Mouse (Mus musculus): Measurements from ENCODE around the gene Stard7.

Stard7 gene

DNA sequence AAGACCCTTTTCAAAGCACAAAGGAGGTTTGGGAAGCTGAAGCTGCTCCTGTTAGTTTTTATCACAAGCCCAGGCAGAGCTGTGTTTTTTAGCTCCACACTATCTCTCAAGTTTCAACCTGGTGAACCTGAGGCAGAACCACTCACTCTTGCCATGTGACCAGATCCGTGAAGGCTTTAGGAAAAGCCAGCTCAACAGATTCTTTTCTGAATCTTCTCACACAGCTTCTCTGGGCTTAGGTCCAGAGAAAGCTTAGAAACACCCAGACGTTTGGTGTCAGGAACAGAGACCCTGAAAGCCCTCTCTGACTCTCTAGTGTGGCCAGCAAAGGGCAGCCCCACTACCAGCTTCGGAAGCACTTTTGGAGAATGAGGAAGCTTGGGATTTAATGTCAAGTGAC lies 18.6 kb upstream of the Stard7 start:
- Histone ChIP-seq H3K36me3 (ENCODE audit: insufficient read depth, low read length) (peaks cover 26% of the 10 kb centered on the region), H3K4me1 (replicated peaks; ENCODE audit: low read depth, low read length) (peaks cover 63% of the 10 kb centered on the region), H3K27me3 (ENCODE audit: insufficient read depth, low read length) (no peaks in the 10 kb centered on the region), H3K4me3 (replicated peaks; ENCODE audit: low read length) (no peak overlapping the region), H3K9me3 (ENCODE audit: low read length) (no peaks in the 10 kb centered on the region)
- TF ChIP-seq CTCF (conservative IDR thresholded peaks at IDR 0.05; ENCODE audit: low read length) = no peak
- no peak for TF ChIP-seq POU5F1 (IDR thresholded peaks at IDR 0.05; ENCODE audit: borderline replicate concordance, low read length)
- TF ChIP-seq NANOG (IDR thresholded peaks at IDR 0.05; ENCODE audit: borderline replicate concordance, low read length) = no peak

GRCm38 (mm10) chr2:127251880-127252527 lies 18.0 kb upstream of the Stard7 start:
- no peaks in the 10 kb centered on the region for H3K9me3 ChIP-seq (ENCODE audit: low read length)
- no peaks in the 10 kb centered on the region for H3K27me3 ChIP-seq (ENCODE audit: insufficient read depth, low read length)
- no peak overlapping the region; the same call in 1 of the 2 replicates for H3K4me3 ChIP-seq (replicated peaks; ENCODE audit: low read length)
- no peak for TF ChIP-seq CTCF (conservative IDR thresholded peaks at IDR 0.05; ENCODE audit: low read length)
- TF ChIP-seq NANOG (IDR thresholded peaks at IDR 0.05; ENCODE audit: borderline replicate concordance, low read length) = no peak
- TF ChIP-seq POU5F1 (IDR thresholded peaks at IDR 0.05; ENCODE audit: borderline replicate concordance, low read length) = no peak
- peaks cover 31% of the 10 kb centered on the region for H3K36me3 ChIP-seq (ENCODE audit: insufficient read depth, low read length)
- peaks cover 57% of the 10 kb centered on the region for H3K4me1 ChIP-seq (replicated peaks; ENCODE audit: low read depth, low read length)

DNA sequence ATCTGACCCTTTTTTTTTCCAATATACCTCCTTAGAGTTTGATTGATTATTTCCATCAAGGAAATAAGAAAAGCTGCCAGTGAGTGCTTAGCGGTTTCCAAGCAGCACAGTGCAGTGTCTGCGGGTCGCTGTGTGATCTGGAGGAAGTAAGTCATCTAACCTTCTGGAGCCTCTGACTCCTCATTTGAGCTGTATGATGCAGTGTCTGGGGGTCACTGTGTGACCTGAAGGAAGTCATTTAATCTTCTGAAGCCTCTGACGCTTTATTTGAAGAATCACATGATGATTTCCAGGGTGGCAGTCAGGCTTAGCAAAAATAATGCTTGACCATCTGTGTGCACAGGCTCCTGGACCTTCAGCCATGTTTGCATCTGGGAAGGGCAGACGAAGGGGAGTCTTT lies 17.2 kb upstream of the Stard7 start:
- Histone ChIP-seq H3K9me3 (ENCODE audit: low read length) (no peaks in the 10 kb centered on the region), H3K36me3 (ENCODE audit: insufficient read depth, low read length) (peaks cover 38% of the 10 kb centered on the region), H3K27me3 (ENCODE audit: insufficient read depth, low read length) (no peaks in the 10 kb centered on the region), H3K4me1 (replicated peaks; ENCODE audit: low read depth, low read length) (peaks cover 55% of the 10 kb centered on the region), H3K4me3 (replicated peaks; ENCODE audit: low read length) (no peak overlapping the region)
- TF ChIP-seq POU5F1 (IDR thresholded peaks at IDR 0.05; ENCODE audit: borderline replicate concordance, low read length) = no peak
- no peak for TF ChIP-seq NANOG (IDR thresholded peaks at IDR 0.05; ENCODE audit: borderline replicate concordance, low read length)
- no peak for TF ChIP-seq CTCF (conservative IDR thresholded peaks at IDR 0.05; ENCODE audit: low read length)

DNA sequence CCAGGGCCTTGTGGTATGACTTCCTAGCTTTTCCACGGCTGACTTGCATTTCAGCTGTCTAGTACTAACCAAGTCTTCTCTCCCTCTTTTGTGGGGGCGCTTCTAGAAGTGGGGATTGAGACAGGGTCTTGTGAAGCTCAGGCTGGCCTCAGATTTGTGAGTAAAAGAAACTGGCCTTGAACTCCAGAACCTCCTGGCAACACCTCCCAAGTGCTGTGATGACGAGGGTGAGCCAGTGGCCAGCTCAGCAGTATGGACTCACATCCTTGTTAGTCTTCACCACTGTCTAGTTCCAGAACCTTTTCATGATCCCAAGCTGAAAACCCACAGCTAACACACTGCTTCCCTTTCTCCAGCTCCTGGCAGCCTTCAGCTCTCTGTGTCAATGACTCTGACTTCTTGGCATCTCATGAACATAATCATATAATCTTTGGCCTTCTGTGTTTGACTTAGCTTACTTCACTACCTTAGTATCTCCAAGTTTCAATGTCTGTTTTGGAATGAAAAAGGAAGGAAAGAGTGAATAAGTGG lies 15.3 kb upstream of the Stard7 start:
- H3K4me1 ChIP-seq (replicated peaks; ENCODE audit: low read depth, low read length) = peaks cover 44% of the 10 kb centered on the region
- TF ChIP-seq POU5F1 (IDR thresholded peaks at IDR 0.05; ENCODE audit: borderline replicate concordance, low read length) (no peak), NANOG (IDR thresholded peaks at IDR 0.05; ENCODE audit: borderline replicate concordance, low read length) (no peak)
- peaks cover 57% of the 10 kb centered on the region for H3K36me3 ChIP-seq (ENCODE audit: insufficient read depth, low read length)
- no peak overlapping the region for H3K4me3 ChIP-seq (replicated peaks; ENCODE audit: low read length)
- H3K27me3 ChIP-seq (ENCODE audit: insufficient read depth, low read length) = no peaks in the 10 kb centered on the region
- H3K9me3 ChIP-seq (ENCODE audit: low read length) = no peaks in the 10 kb centered on the region

DNA sequence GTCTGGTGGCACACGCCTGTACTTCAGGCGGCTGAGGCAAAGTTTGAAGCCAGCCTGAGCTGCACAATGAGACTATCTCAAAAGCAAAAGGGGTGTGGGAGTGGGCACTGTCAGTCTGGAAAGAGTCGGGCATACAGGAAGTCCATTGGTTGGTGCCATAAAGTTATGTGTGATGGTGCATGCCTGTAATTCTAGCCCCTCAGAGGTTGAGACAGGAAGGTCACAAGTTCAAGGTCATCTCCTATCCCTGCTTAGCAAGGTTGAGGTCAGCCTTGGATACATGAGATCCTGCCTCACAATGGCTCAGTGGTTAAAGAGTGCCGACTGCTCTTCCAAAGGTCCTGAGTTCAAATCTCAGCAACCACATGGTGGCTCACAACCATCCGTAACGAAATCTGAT lies 14.7 kb upstream of the Stard7 start:
- Histone ChIP-seq H3K4me1 (replicated peaks; ENCODE audit: low read depth, low read length) (peaks cover 44% of the 10 kb centered on the region), H3K9me3 (ENCODE audit: low read length) (no peaks in the 10 kb centered on the region), H3K27me3 (ENCODE audit: insufficient read depth, low read length) (no peaks in the 10 kb centered on the region), H3K36me3 (ENCODE audit: insufficient read depth, low read length) (peaks cover 60% of the 10 kb centered on the region), H3K4me3 (replicated peaks; ENCODE audit: low read length) (no peak overlapping the region)
- TF ChIP-seq NANOG (IDR thresholded peaks at IDR 0.05; ENCODE audit: borderline replicate concordance, low read length) = no peak
- no peak for TF ChIP-seq POU5F1 (IDR thresholded peaks at IDR 0.05; ENCODE audit: borderline replicate concordance, low read length)
- TF ChIP-seq CTCF (conservative IDR thresholded peaks at IDR 0.05; ENCODE audit: low read length) = no peak

DNA sequence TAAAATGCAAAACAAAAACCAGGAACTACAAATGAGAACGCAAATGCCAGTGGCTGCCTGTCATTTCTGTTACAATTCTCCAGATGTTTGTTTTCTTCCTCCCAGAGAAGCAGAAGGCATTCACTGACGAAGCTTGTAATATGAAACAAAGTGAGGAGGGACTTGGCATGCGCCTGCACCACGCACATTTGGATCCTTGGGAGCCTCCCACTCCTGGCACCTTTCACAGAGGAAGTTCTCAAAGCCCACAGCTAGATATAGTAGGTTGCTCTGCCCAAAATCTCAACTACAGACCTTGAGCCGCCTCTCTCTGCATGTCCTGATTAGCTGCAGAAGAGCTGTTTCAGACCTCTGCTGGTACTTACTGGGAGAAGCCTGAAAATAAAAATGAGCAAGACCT lies 10.7 kb upstream of the Stard7 start:
- peaks cover 46% of the 10 kb centered on the region for H3K36me3 ChIP-seq (ENCODE audit: insufficient read depth, low read length)
- H3K4me1 ChIP-seq (replicated peaks; ENCODE audit: low read depth, low read length) = peaks cover 17% of the 10 kb centered on the region
- H3K4me3 ChIP-seq (replicated peaks; ENCODE audit: low read length) = no peak overlapping the region
- H3K9me3 ChIP-seq (ENCODE audit: low read length) = no peaks in the 10 kb centered on the region
- TF ChIP-seq POU5F1 (IDR thresholded peaks at IDR 0.05; ENCODE audit: borderline replicate concordance, low read length) (no peak), CTCF (conservative IDR thresholded peaks at IDR 0.05; ENCODE audit: low read length) (no peak), NANOG (IDR thresholded peaks at IDR 0.05; ENCODE audit: borderline replicate concordance, low read length) (no peak)
- no peaks in the 10 kb centered on the region; the same call in 1 of the 2 replicates for H3K27me3 ChIP-seq (ENCODE audit: insufficient read depth, low read length)

DNA sequence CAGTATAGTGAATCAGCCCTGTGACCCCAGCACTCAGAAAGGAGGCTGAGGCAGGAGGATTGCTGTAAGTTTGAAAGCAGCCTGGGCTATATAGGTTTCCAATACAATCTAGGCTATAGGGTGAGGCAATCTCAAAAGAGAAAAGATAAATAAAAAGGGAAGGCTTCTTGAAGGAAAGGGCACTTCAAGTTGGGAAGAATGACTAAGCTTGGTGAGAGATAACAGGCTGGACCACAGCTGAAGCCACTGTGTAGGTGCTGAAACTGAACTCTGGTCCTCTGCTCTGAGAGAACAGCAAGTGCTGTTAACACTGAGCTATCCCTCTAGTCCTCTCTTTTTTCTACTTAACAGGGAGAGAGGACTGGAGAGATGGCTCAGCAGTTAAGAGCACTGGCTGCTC lies 7.5 kb upstream of the Stard7 start:
- peaks cover 27% of the 10 kb centered on the region for H3K36me3 ChIP-seq (ENCODE audit: insufficient read depth, low read length)
- H3K9me3 ChIP-seq (ENCODE audit: low read length) = no peaks in the 10 kb centered on the region
- no peaks in the 10 kb centered on the region for H3K4me1 ChIP-seq (replicated peaks; ENCODE audit: low read depth, low read length)
- no peaks in the 10 kb centered on the region; the same call in 1 of the 2 replicates for H3K27me3 ChIP-seq (ENCODE audit: insufficient read depth, low read length)
- TF ChIP-seq POU5F1 (IDR thresholded peaks at IDR 0.05; ENCODE audit: borderline replicate concordance, low read length) (no peak), NANOG (IDR thresholded peaks at IDR 0.05; ENCODE audit: borderline replicate concordance, low read length) (no peak), CTCF (conservative IDR thresholded peaks at IDR 0.05; ENCODE audit: low read length) (no peak)
- H3K4me3 ChIP-seq (replicated peaks; ENCODE audit: low read length) = no peak overlapping the region

- no peak overlapping the region for H3K4me3 ChIP-seq (replicated peaks; ENCODE audit: low read length)
- H3K4me1 ChIP-seq (replicated peaks; ENCODE audit: low read depth, low read length) = peaks cover 21% of the 10 kb centered on the region
- TF ChIP-seq POU5F1 (IDR thresholded peaks at IDR 0.05; ENCODE audit: borderline replicate concordance, low read length) (no peak), NANOG (IDR thresholded peaks at IDR 0.05; ENCODE audit: borderline replicate concordance, low read length) (no peak), CTCF (conservative IDR thresholded peaks at IDR 0.05; ENCODE audit: low read length) (no peak)
- no peaks in the 10 kb centered on the region for H3K27me3 ChIP-seq (ENCODE audit: insufficient read depth, low read length)
- peaks cover 3% of the 10 kb centered on the region; the same call in 1 of the 2 replicates for H3K36me3 ChIP-seq (ENCODE audit: insufficient read depth, low read length)
- no peaks in the 10 kb centered on the region for H3K9me3 ChIP-seq (ENCODE audit: low read length)
Observed at GRCm38 (mm10) chr2:127267854-127268253, 2.2 kb upstream of the Stard7 start.
